ENCODE assay signal across 8 mouse cellular contexts in the genomic region with DNA sequence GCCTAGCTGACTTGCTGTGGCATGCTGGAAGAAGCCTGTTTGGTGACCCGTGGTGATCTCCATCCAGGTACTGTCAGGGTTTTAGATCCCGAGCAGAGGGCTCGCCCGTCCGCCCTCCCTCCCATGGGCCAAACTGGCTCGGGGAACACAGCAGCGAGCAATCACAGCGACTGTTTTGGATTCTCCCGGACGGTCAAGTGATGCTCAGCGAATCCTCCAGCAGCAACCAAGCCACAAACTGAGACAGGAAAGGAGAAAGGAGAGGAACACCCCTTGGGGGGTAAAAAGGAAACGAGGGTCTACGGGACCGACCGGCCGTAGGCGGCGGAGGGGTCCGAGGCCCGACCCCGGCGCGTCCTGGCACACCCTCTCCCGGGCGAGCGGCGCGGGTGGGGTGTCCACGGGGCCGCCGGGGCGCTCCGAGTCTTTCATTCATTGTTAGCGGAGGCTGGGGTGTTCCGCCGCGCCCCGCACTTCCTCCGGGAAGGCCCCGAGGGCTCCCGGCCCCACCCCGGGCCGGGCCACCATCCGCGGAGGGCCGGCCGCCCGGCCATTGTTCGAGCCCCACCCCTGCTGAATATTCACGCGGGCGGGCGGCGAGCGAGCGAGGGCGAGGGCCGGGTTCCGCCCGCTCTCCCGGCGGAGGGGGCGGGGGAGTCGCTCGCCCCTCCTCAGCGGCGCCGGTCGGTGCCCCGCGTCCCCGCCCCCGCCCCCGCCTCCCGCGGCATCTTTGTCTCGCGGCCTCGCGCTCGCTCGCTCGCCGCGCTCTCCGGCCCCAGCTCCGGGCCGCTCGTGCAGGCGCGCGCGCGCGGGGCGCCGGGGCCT. TPM values are rescaled to one million over a fixed set of nuclear protein-coding genes. Genes with fewer than 3 reads are reported as not detected.
A peak's percentile ranks its signal among the peaks of the same experiment; 100 is the strongest.
DNase-seq lines count a peak whose midpoint lies in the region; ATAC-seq and TF ChIP-seq lines count a peak whose summit lies in the region.

A gene (plus strand): TSS at position 733 of the 825 bp plus-strand sequence.

- H3K9me3 ChIP-seq in embryonic facial prominence, embryonic 15.5 days (replicated peaks) = no peaks in the 10 kb centered on the region
- no peaks in the 10 kb centered on the region for H3K9me3 ChIP-seq in heart, embryonic 10.5 days
- no peaks in the 10 kb centered on the region for H3K9me3 ChIP-seq in kidney, embryonic 14.5 days (ENCODE audit: control insufficient read depth, low read length)
- H3K9me3 ChIP-seq in liver, embryonic 11.5 days (ENCODE audit: control insufficient read depth, low read length) = no peaks in the 10 kb centered on the region

- peak within 1 kb of the TSS; percentile 86 for H3K4me3 ChIP-seq in embryonic facial prominence, embryonic 15.5 days (replicated peaks)
- peak within 1 kb of the TSS; percentile 91 for H3K4me3 ChIP-seq in heart, embryonic 10.5 days
- peak within 1 kb of the TSS; percentile 99 for H3K4me3 ChIP-seq in kidney, embryonic 14.5 days (ENCODE audit: low read length)
- H3K4me3 ChIP-seq in liver, embryonic 11.5 days (ENCODE audit: low read depth, low read length) = peak within 1 kb of the TSS; percentile 83
- H3K4me3 ChIP-seq in myocyte = peak within 1 kb of the TSS; percentile 83

- peak; percentile 47 for TF ChIP-seq POLR2A in myocyte (IDR thresholded peaks at IDR 0.05; ENCODE audit: insufficient read length, low read depth)

- H3K27me3 ChIP-seq in embryonic facial prominence, embryonic 15.5 days = no peaks in the 10 kb centered on the region
- no peaks in the 10 kb centered on the region for H3K27me3 ChIP-seq in heart, embryonic 10.5 days (ENCODE audit: insufficient read depth, poor library complexity, severe bottlenecking)
- H3K27me3 ChIP-seq in kidney, embryonic 14.5 days (ENCODE audit: control insufficient read depth, insufficient read depth, low read length) = no peaks in the 10 kb centered on the region
- 0 out of 2 replicates have a peak, but pooled peaks cover 4% of the 10 kb centered on the region for H3K27me3 ChIP-seq in liver, embryonic 11.5 days (replicated peaks; ENCODE audit: control insufficient read depth, insufficient read depth, low read length)
- H3K27me3 ChIP-seq in myocyte (ENCODE audit: control insufficient read depth, insufficient read depth, insufficient read length) = no peaks in the 10 kb centered on the region

- H3K27ac ChIP-seq in embryonic facial prominence, embryonic 15.5 days (replicated peaks) = peak within 1 kb of the TSS; percentile 96
- H3K27ac ChIP-seq in heart, embryonic 10.5 days = peak within 1 kb of the TSS; percentile 99
- H3K27ac ChIP-seq in kidney, embryonic 14.5 days (ENCODE audit: low read depth, low read length) = peak within 1 kb of the TSS; percentile 98
- H3K27ac ChIP-seq in liver, embryonic 11.5 days (ENCODE audit: low read depth, low read length) = peak within 1 kb of the TSS; percentile 85

- WGBS in embryonic facial prominence, embryonic 15.5 days = 1% methylated on average over 88 of the region's 97 CpGs
- WGBS in heart, embryonic 10.5 days = 1% methylated on average over 60 of the region's 97 CpGs
- under 1% methylated on average over 62 of the region's 97 CpGs for WGBS in kidney, embryonic 14.5 days
- 3% methylated on average over 74 of the region's 97 CpGs for WGBS in liver, embryonic 11.5 days

- H3K4me2 ChIP-seq in embryonic facial prominence, embryonic 15.5 days (replicated peaks) = peak within 1 kb of the TSS; percentile 75
- peak within 1 kb of the TSS; percentile 76 for H3K4me2 ChIP-seq in kidney, embryonic 14.5 days (replicated peaks; ENCODE audit: low read depth, low read length)
- H3K4me2 ChIP-seq in liver, embryonic 11.5 days = peak within 1 kb of the TSS; percentile 77
- H3K4me2 ChIP-seq in myocyte (ENCODE audit: low read depth) = peak within 1 kb of the TSS; percentile 96

- H3K36me3 ChIP-seq in embryonic facial prominence, embryonic 15.5 days = peaks cover 5% of the 10 kb centered on the region; the same call in 1 of the 2 replicates
- peaks cover 11% of the 10 kb centered on the region; the same call in 1 of the 2 replicates for H3K36me3 ChIP-seq in heart, embryonic 10.5 days
- peaks cover 14% of the 10 kb centered on the region for H3K36me3 ChIP-seq in kidney, embryonic 14.5 days (ENCODE audit: control insufficient read depth, insufficient read depth, low read length)
- no peaks in the 10 kb centered on the region for H3K36me3 ChIP-seq in liver, embryonic 11.5 days (ENCODE audit: control insufficient read depth, insufficient read depth, low read length)
- H3K36me3 ChIP-seq in myocyte (ENCODE audit: control insufficient read depth, insufficient read depth) = peaks cover 16% of the 10 kb centered on the region

- peaks cover 50% of the 10 kb centered on the region for H3K79me2 ChIP-seq in myocyte (ENCODE audit: control insufficient read depth, insufficient read depth)

- peak within 1 kb of the TSS; percentile 94 for H3K9ac ChIP-seq in embryonic facial prominence, embryonic 15.5 days
- peak within 1 kb of the TSS; percentile 99 for H3K9ac ChIP-seq in kidney, embryonic 14.5 days (ENCODE audit: low read depth, low read length)
- peak within 1 kb of the TSS; percentile 88 for H3K9ac ChIP-seq in liver, embryonic 11.5 days (ENCODE audit: low read depth, low read length)

- H3ac ChIP-seq in myocyte (ENCODE audit: control insufficient read depth, insufficient read length) = peak within 1 kb of the TSS; percentile 47

- ATAC-seq in embryonic facial prominence, embryonic 15.5 days (ENCODE audit: insufficient number of reproducible peaks, low FRiP score, low TSS enrichment, low read depth) = peak; percentile 91
- ATAC-seq in kidney, embryonic 14.5 days (ENCODE audit: low FRiP score, low TSS enrichment) = peak; percentile 90
- peak; percentile 83 for ATAC-seq in liver, embryonic 11.5 days (replicated peaks; ENCODE audit: low FRiP score)

- DNase-seq in 3134 (ENCODE audit: extremely low read depth, insufficient read length, low spot score) = peak; percentile 81
- DNase-seq in adrenal gland, postnatal 36 days = peak; percentile 90 to 94
- DNase-seq in heart, embryonic 10.5 days (ENCODE audit: low spot score) = peak; percentile 90
- peak; percentile 73 for DNase-seq in liver, embryonic 11.5 days (ENCODE audit: low spot score)
- peak; percentile 66 to 82 for DNase-seq in spleen, postnatal 4 days (ENCODE audit: low spot score in 2 of 2)

- peaks cover 41% of the 10 kb centered on the region for H3K4me1 ChIP-seq in embryonic facial prominence, embryonic 15.5 days
- peaks cover 57% of the 10 kb centered on the region for H3K4me1 ChIP-seq in heart, embryonic 10.5 days
- peaks cover 29% of the 10 kb centered on the region for H3K4me1 ChIP-seq in kidney, embryonic 14.5 days (ENCODE audit: control insufficient read depth, insufficient read depth, low read length)
- H3K4me1 ChIP-seq in liver, embryonic 11.5 days (replicated peaks; ENCODE audit: control insufficient read depth, insufficient read depth, low read length) = peaks cover 17% of the 10 kb centered on the region

TF ChIP-seq in myocyte, 11 proteins besides CTCF, POLR2A, EP300 and RAD21:
- TF ChIP-seq CEBPB (IDR thresholded peaks at IDR 0.05; ENCODE audit: insufficient read depth, poor library complexity, severe bottlenecking) = no peak
- TF ChIP-seq MYOD1 (IDR thresholded peaks at IDR 0.05; ENCODE audit: control insufficient read depth in 1 of 3, insufficient read length in 2 of 3, low read depth in 2 of 3) = no peak
- TF ChIP-seq SRF (IDR thresholded peaks at IDR 0.05; ENCODE audit: control insufficient read depth, insufficient read length, low read depth) = no peak
- no peak for TF ChIP-seq POLR2AphosphoS2 (IDR thresholded peaks at IDR 0.05; ENCODE audit: insufficient read length, low read depth)

RNA-seq across cellular contexts. Expression of the gene that starts here (rescaled TPM):
- total RNA-seq in adrenal gland, postnatal 36 days (2021) = 100 to 1,000 TPM in 1 of 2 experiments, 10 to 100 TPM in 1; 93.6 to 114 TPM
- 34.4 and 41.3 TPM in 2 replicates for polyA plus RNA-seq in embryonic facial prominence, embryonic 15.5 days (2015; fragmentation: Nextera tagmentation; extraction: Ambion mirVana)
- 19.0 and 24.7 TPM in 2 replicates for polyA plus RNA-seq in heart, embryonic 10.5 days (2016; fragmentation: Nextera tagmentation; extraction: Ambion mirVana)
- 40.1 and 48.2 TPM in 2 replicates for polyA plus RNA-seq in kidney, embryonic 14.5 days (2014; fragmentation: Nextera tagmentation; extraction: Ambion mirVana)
- polyA plus RNA-seq in liver, embryonic 11.5 days (2014; fragmentation: Nextera tagmentation; extraction: Ambion mirVana) = 12.5 and 13.6 TPM in 2 replicates
- polyA plus RNA-seq in myocyte (2012; fragmentation: generic; extraction: Trizol) = 147 TPM

Comparison
In these comparisons a context has a peak if more than half of its experiments do, and no peak if none do; other contexts are left out.
1. Peak in every context shown above with its lines: DNase-seq, ATAC-seq, H3K4me3 ChIP-seq and H3K27ac ChIP-seq.